Mouse (Mus musculus) telencephalon, adult 2 months (tissue): ENCODE measurements around the gene Nedd4.
A peak's percentile ranks its signal among the peaks of the same experiment; 100 is the strongest.
"Not testable (repeated sequence)": the region's sequence is repeated elsewhere in the genome, so short reads cannot be mapped to it uniquely, and the experiment has no call there.

Experiments
- DNase-seq: peaks from one replicate; pipeline ENCODE4 v3.0.0-alpha.2; 2011; ENCODE audit warnings: low read depth, low spot score

Gene Nedd4

DNA sequence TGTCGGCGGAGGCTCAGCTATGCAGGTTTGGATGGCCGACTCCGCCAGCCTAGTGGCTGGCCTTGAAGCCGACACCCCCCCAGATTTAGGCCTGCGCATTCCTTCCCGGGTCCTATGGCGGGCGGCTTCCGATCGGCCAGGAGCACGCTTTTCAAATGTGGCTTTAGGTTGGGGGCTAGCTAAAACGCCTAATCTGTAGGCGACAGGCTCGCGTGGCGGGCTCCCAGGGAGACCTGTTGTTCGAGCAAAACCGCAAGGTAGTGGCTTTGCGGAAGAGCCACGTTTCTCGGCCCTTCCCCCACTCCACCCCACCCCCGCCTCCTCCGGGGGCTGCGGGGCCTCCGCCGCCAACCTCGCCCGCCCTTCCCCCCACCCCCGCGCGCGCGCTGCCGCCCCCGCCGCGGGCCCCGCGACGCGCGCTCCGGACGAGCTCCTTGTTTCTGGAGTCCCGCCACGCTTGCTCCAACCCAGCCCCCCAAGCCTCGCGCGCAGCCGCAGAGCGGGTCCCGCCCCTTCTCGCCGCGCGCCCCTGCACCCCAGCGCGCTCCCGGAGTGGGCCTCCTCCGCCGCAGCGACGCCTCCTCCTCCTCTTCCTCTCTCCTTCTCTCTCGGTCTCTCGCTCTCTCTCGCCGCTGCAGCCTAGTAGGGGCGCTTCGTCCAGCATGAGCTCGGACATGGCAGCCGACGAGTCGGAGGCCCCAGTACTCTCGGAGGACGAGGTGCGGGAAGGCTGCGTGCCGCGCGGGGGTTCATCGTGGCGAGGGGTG lies at the start of gene Nedd4:
Gene Nedd4, plus strand, starts transcription at position 452 of the 767 bp plus-strand sequence.
- peak; percentile 79 for DNase-seq

GRCm38 (mm10) chr9:72613884-72614283 lies 48.3 kb upstream of the Nedd4 start:
- no peak for DNase-seq

DNA sequence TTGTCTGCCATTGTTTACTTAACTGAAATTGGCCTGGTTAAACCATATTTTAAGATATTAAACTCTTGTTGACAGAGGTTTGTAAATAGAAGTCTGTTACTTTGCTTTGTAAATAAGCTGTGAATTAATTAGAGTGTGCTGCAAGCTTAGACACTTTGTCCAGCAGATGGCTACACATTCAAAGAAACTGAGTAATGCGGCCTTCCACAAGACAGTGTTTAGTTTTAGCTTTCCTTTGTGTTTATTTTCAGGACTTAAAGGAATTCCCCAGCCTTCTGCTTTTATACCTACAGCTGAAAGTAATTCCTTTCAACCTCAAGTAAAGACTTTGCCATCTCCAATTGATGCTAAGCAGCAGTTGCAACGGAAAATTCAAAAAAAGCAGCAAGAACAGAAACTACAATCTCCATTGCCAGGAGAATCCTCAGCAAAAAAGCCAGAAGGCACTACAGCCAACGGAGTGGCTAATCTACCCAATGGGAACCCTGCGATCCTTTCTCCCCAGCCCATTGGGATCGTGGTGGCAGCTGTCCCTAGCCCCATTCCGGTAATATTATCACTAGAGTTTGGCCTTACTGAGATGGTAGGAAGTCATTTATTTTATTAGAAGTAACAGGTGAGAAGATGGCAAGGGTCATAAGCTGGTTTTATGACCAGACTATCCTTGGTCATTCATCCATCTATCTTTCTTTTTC lies 47.2 kb upstream of the Nedd4 start:
- no peak for DNase-seq

DNA sequence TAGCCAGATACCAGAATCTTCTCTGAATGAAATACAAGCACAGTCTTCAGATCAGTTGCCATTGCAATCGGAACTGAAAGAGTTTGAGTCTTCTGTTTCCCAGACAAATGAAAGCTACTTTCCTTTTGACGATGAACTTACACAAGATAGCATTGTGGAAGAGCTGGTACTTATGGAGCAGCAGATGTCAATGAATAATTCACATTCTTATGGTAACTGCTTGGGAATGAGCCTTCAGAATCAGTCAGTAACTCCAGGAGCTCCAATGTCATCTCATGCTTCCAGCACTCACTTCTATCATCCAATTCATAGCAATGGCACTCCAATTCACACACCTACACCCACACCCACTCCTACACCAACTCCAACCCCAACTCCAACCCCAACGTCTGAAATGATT lies 44.1 kb upstream of the Nedd4 start:
- DNase-seq: no peak

GRCm38 (mm10) chr9:72623605-72624004 lies 38.5 kb upstream of the Nedd4 start:
- no peak for DNase-seq

GRCm38 (mm10) chr9:72627598-72627997 lies 34.5 kb upstream of the Nedd4 start:
- DNase-seq: no peak

DNA sequence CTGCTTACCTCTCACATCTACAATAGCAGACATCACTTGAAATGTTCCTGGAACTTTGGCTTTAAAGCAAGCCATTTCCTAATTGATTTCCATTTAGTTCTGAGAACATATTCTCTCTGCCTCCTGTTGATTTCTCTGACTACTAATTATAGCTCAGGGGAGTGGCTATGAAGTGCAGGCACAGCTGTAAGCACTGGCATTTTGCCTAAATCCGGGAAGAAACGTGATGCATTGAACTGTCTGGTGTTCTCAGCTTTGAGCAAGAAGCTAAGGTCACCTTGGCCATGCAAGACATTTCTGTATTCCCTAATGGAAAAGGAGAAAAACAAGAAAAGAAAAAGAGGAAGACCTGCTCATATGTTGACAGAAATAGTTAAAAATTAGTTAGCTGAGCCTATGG lies 33.6 kb upstream of the Nedd4 start:
- DNase-seq: no peak

DNA sequence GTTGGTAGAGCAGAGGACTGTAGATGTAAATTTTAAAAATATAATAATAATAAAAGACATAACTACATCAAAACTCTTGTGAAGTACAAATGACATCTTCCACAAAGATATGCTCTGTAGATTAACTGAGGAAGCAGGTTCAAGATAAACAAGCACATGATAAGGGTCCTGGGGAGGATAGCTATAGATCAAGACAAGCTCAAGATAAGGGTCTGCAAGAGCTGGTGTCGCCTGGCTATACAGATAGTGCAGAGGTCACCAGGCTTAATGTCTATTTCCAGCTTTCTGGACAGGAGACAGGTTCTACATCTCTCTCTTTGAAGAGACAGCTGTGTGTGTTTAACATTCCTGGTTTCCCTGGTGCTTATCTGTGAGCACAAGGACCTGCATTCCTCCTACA lies 29.9 kb upstream of the Nedd4 start:
- DNase-seq: no peak

DNA sequence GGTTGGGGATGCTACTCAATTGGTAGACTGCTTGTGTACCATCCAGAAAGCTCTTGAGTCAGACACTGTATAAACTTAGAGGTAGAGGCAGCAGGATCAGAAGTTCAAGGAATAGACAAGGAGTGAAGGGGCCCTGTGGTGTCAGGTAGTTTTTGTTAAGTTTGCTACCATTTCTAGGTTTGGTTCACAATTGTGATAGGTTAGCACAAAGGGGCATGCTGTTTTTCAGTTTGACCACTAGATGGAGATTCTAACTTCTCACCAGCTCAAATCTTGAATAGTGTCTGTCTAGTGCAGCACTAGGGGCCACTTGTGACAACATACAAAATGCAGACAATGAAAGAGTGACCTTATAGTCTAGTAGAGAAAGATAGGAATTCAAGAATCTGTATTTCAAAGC lies 27.0 kb upstream of the Nedd4 start:
- DNase-seq: no peak

DNA sequence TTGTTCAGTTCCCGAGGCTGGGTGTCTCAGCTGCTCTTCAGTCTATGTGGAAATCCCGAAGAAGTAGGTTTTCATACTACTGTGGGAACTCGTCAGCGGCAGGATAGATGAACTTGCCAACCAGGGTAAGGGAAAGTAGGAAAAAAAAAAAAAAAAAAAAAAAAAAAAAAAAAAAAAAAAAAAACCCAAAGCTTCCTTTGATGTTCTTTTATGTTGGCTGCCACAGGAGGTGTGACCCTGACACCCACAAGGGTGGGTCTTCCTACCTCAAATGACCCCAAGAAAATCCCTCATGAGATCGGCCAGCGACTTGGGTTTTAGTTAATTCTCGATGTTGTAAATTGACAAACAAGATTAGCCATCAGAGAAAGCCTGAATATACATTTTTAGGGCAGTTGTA lies 25.6 kb upstream of the Nedd4 start:
- no peak for DNase-seq

DNA sequence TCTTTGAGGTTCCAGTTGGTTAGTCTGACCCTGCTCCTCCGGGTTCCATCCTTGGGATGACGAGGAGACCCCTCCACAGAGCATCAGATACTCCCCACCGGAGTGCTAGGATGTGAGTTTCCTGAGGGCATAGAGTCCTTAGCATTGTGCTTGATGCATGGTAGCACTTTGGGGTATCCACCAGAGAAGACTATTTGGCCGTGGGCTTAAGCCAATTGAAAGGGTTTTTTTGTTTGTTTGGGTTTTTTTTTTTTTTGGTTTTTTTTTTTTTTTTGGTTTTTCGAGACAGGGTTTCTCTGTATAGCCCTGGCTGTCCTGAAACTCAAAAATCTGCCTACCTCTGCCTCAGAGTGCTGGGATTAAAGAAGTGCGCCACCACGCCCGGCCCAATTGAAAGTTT lies 24.9 kb upstream of the Nedd4 start:
- DNase-seq: no peak

DNA sequence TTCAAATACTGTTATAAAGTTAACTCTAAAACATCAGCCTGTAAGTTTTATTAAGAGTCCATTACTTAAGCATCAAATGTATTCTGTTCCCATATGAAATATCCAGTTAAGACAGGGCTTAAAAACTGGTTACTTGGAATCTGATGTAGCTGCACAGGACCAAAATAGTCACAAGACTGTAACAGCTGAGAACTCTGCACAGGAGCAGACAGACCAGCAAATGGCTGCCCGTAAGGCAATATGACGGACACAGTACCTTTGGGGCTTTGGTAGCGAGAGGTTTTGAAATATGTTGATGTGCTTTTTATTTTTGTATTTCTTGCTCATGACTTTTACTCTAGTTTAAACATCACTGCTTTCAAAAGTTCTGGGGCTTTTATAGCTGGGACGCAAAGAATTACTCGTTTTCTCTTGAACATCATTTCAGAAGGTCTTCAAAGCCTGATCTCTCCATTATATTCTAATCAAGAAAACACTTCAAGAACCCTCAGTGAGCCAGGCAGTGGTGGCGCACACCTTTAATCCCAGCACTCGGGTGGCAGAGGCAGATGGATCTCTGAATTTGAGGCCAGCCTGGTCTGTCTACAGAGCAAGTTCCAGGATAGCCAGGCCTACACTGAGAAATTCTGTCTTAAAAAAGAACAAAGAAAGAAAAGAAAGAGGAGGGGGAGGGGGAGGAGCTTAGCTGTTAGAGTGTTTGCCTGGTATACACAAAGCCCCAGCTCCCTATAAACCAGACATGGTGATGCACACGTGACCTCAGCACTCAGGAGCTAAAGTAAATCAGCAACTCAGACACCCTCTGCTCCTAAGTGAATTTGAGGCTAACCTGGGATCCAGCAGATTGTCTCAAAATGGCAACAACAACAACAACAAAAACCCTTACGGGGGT lies 22.9 kb upstream of the Nedd4 start:
- DNase-seq: no peak

DNA sequence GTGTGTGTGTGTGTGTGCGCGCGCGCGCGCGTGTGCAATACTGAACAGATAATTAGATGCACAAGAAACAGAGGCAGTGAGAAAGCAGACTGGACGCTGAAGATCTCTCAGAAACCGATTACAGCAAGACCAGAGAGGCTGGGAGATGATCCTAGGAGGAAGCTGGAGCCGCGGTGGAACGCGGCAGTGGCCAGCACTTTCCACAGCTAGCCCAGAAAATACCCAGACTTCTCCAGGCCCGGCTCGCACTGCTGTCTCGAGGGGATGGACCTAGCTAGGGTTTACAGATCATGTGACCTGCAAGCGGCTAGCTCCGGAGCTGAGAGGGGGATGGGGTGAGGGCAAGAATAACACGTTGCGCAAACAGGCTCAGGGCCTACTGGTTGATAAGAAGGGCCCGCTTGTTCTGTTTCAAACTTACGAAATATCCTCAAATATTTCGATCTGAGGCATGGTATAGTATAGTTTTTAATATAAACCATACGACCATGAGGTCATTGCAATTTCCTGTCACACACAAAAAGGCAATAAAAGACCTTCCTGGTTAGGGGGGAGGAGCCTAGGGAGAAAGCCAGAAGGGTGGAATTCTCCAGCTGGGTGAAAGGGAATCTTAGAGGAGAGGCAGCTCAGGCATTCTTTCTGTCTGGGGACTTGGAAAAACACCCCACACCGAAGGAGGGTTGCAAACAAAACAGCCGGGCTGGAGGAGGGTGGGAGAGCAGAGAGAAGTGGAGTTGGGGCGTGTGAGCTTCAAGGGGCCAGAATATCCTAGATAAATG lies 22.1 kb upstream of the Nedd4 start:
- no peak for DNase-seq

DNA sequence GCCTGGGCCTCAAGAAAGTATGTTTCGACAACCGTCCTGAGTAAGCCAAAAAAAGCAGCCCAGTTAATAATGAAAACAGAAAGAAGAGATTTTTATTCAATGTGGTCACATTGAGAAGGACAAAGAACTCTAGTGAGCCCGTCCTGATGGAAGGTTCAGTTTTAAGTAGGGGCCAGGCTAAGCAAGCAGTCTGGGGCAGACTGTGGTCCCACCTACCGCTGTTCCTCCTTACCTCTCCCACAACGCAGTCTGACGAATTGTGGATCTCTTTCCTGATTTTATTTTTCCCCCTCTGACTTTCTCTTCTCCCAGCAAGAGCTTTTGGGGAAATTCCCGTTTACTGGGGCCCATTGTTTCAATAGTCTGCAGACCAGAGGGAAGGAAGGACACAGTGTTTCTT lies 21.5 kb upstream of the Nedd4 start:
- no peak for DNase-seq

GRCm38 (mm10) chr9:72641093-72641680 lies 21.0 kb upstream of the Nedd4 start:
- no peak for DNase-seq

DNA sequence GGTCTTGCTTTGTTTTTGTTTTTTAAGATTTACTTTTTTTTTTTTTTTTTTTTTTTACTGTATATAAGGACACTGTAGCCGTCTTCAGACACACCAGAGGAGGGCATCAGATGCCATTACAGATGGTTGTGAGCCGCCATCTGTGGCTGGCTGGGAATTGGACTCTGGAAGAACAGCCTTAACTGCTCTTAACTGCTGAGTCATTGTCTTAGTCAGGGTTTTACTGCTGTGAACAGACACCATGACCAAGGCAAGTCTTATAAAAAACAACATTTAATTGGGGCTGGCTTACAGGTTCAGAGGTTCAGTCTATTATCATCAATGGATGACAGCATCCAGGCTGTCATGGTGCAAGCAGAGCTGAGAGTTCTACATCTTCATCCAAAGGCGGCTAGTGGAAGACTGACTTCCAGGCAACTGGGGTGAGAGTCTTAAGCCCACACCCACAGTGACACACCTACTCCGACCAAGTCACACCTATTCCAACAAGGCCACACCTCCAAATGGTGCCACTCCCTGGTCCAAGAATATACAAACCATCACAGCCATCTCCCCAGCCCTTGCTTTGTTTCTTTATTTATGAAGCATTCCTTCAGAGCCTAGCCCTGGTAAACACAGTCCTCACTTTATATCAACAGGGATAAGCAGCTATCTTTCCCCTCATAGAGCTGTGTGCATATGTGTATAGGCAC lies 19.2 kb upstream of the Nedd4 start:
- not testable (repeated sequence) for DNase-seq

DNA sequence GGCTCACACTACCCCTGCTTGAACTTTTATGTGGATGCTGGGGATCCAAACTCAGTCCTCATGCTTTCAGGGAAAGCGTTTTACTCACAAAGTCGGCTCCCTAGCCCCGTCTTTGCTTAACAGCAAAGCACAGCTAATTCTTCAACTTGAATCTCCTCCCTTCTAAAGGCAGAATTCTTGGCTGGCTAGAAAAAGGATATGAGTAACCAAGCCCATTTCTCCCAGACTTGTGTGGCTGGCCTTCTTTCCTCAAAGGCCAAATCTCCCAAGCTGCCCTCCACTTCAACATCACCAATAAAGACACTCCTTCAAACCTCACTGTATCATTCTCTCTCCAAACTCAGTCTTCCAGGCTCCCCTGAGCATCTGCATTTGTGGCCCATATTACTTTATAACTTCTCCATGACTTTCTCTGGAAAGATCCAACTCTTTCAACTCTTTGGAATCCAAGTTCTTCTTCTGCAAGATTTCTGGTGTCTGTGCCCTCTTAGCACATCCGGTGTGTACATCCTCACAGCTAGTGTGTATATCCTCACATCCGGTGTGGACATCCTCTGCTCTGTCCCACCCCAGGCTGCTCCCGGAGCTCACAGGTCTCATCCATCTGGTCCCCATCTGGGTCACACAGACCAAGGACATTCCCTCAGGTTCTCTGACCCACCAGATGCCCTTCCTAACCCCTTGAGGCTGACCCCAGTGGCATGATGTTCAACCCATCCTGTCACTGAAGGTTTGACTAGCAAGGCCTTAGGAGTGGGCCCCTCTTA lies 18.3 kb upstream of the Nedd4 start:
- DNase-seq: no peak

DNA sequence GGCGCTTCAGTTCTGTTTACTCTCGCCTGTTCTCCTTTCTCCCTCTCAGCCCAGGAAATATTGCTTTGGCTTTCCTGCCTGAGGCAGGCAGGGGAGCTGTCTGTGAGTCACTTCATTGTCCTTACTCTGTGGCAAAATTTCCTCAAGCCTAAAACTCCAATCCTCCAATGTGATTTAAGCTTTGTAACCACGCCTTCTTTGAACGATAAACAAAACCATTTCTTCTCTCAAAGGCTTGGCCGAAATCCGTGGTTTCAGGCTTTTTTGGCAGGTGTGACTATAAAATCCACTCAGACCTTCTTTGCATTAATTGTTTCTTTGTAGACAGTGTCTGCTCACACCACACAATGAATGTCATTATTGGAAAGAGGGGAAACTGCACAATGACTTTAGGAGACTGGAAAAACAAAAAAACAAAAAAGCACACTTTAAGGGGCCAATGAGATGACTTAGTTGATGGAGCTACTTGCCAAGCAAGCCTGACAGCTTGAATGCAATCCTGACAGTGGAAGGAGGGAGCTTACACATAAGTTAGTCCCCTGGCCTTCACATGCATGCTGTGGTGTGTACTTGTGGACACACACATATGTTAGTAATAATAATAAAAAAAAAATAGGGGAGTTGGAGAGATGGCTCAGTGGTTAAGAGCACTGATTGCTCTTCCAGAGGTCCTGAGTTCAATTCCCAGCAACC lies 17.6 kb upstream of the Nedd4 start:
- no peak for DNase-seq

GRCm38 (mm10) chr9:72649781-72650180 lies 12.4 kb upstream of the Nedd4 start:
- no peak for DNase-seq
